Mouse (Mus musculus) hindbrain, embryonic 11.5 days (tissue): ENCODE results near the gene Ccdc96. TPM values are rescaled to one million over a fixed set of nuclear protein-coding genes. Genes with fewer than 3 reads are reported as not detected.

ENCODE experiments used
- ATAC-seq: fragments of 200-750 bp; cut with Nextera tagmentation; 2 replicates; pipeline ENCODE4 v1.8.0; 2017; ENCODE audit warnings: mild to moderate bottlenecking, moderate TSS enrichment, moderate library complexity; ENCODE audit not compliant: low FRiP score
- DNase-seq: peaks from one replicate; pipeline ENCODE4 v3.0.0-alpha.2; 2015; ENCODE audit warnings: low spot score
- H3K27ac ChIP-seq: fragments of 300-500 bp; sonication (generic); 2 replicates; pipeline ENCODE4 v1.5.1; 2014; ENCODE audit warnings: mild to moderate bottlenecking, low read depth, low read length
- H3K27me3 ChIP-seq: fragments of 300-500 bp; sonication (generic); 2 replicates; pipeline ENCODE4 v1.6.1; 2014; ENCODE audit warnings: mild to moderate bottlenecking, low read length, moderate library complexity, mixed read lengths; ENCODE audit not compliant: control insufficient read depth, insufficient read depth
- H3K36me3 ChIP-seq: fragments of 300-500 bp; sonication (generic); 2 replicates; pipeline ENCODE4 v1.6.1; 2014; ENCODE audit warnings: mild to moderate bottlenecking, low read length, moderate library complexity, mixed read lengths; ENCODE audit not compliant: control insufficient read depth, insufficient read depth
- H3K4me1 ChIP-seq: fragments of 300-500 bp; sonication (generic); replicated peaks from 2 replicates; pipeline ENCODE4 v1.6.1; 2014; ENCODE audit warnings: low read length, mixed read lengths; ENCODE audit not compliant: control insufficient read depth, insufficient read depth
- H3K4me2 ChIP-seq: fragments of 300-500 bp; sonication (generic); replicated peaks from 2 replicates; pipeline ENCODE4 v1.6.1; 2014; ENCODE audit warnings: mild to moderate bottlenecking, low read depth, low read length
- H3K4me3 ChIP-seq: fragments of 300-500 bp; sonication (generic); 2 replicates; pipeline ENCODE4 v1.5.1; 2014; ENCODE audit warnings: low read depth, low read length
- H3K9ac ChIP-seq: fragments of 300-500 bp; sonication (generic); 2 replicates; pipeline ENCODE4 v1.6.1; 2014; ENCODE audit warnings: low read depth, low read length
- H3K9me3 ChIP-seq: fragments of 300-500 bp; sonication (generic); 2 replicates; pipeline ENCODE4 v1.6.1; 2016; ENCODE audit warnings: low read length; ENCODE audit not compliant: control insufficient read depth
- WGBS: fragments of 180-500 bp; shearing (Covaris S2); extraction: QIAGEN DNeasy Blood & Tissue Kit; methylation state at CpG from one replicate; pipeline ENCODE4 v1.1.7; 2014; 5-methylcytosine and 5-hydroxymethylcytosine counted together
- polyA plus RNA-seq: library from polyadenylated mRNA; unstranded; fragments of >200 nt; fragmentation: Nextera tagmentation; extraction: Ambion mirVana; gene quantifications from 2 replicates; pipeline ENCODE4 v1.2.1, GENCODE M21; 2014

Gene Ccdc96
- polyA plus RNA-seq, 1 experiment from 2014 or later = 3.6 TPM

GRCm38 (mm10) chr5:36508351-36508750 is 24.0 kb downstream of the Ccdc96 start:
- ATAC-seq (no peak), DNase-seq (no peak)
- peaks cover 2% of the 10 kb centered on the region; the same call in 1 of the 2 replicates for H3K36me3 ChIP-seq
- no peak overlapping the region for H3K9ac ChIP-seq
- H3K4me1 ChIP-seq = no peaks in the 10 kb centered on the region
- H3K27me3 ChIP-seq = no peaks in the 10 kb centered on the region
- H3K9me3 ChIP-seq = no peaks in the 10 kb centered on the region
- H3K4me2 ChIP-seq = no peak overlapping the region
- H3K27ac ChIP-seq = no peak overlapping the region
- H3K4me3 ChIP-seq = no peak overlapping the region
- WGBS = 96% methylated on average over 10 of the region's 10 CpGs

- Histone ChIP-seq H3K36me3 (no peaks in the 10 kb centered on the region), H3K27me3 (no peaks in the 10 kb centered on the region), H3K9me3 (no peaks in the 10 kb centered on the region), H3K9ac (no peak overlapping the region), H3K4me3 (no peak overlapping the region), H3K4me1 (no peaks in the 10 kb centered on the region), H3K4me2 (no peak overlapping the region), H3K27ac (no peak overlapping the region)
- ATAC-seq (no peak), DNase-seq (no peak)
- 80% methylated on average over 2 of the region's 2 CpGs for WGBS
Measured at GRCm38 (mm10) chr5:36510956-36511355, 26.6 kb downstream of the Ccdc96 start.

- no peak for ATAC-seq
- Histone ChIP-seq H3K9ac (no peak overlapping the region), H3K4me1 (no peaks in the 10 kb centered on the region), H3K27me3 (no peaks in the 10 kb centered on the region), H3K27ac (no peak overlapping the region), H3K4me3 (no peak overlapping the region), H3K9me3 (no peaks in the 10 kb centered on the region), H3K36me3 (peaks cover 6% of the 10 kb centered on the region; the same call in 1 of the 2 replicates), H3K4me2 (no peak overlapping the region)
- no peak for DNase-seq
- WGBS = 100% methylated on average over 1 of the region's 1 CpGs
Measured at GRCm38 (mm10) chr5:36515126-36515525, 30.7 kb downstream of the Ccdc96 start.

- peaks cover 7% of the 10 kb centered on the region; the same call in 1 of the 2 replicates for H3K36me3 ChIP-seq
- H3K4me3 ChIP-seq = no peak overlapping the region
- no peak for ATAC-seq
- H3K4me1 ChIP-seq = no peaks in the 10 kb centered on the region
- DNase-seq = no peak
- no peaks in the 10 kb centered on the region for H3K27me3 ChIP-seq
- 87% methylated on average over 5 of the region's 5 CpGs for WGBS
- H3K9me3 ChIP-seq = no peaks in the 10 kb centered on the region
- no peak overlapping the region for H3K4me2 ChIP-seq
- no peak overlapping the region for H3K27ac ChIP-seq
- H3K9ac ChIP-seq = no peak overlapping the region
Measured at GRCm38 (mm10) chr5:36515558-36515957, 31.2 kb downstream of the Ccdc96 start.

GRCm38 (mm10) chr5:36517596-36517995 is 33.2 kb downstream of the Ccdc96 start:
- H3K27ac ChIP-seq = no peak overlapping the region
- H3K9ac ChIP-seq = no peak overlapping the region
- ATAC-seq (no peak), DNase-seq (no peak)
- H3K27me3 ChIP-seq = no peaks in the 10 kb centered on the region
- H3K4me3 ChIP-seq = no peak overlapping the region
- no peaks in the 10 kb centered on the region for H3K9me3 ChIP-seq
- 84% methylated on average over 3 of the region's 3 CpGs for WGBS
- no peaks in the 10 kb centered on the region for H3K4me1 ChIP-seq
- peaks cover 9% of the 10 kb centered on the region; the same call in 1 of the 2 replicates for H3K36me3 ChIP-seq
- no peak overlapping the region for H3K4me2 ChIP-seq

GRCm38 (mm10) chr5:36519751-36520150 is 35.4 kb downstream of the Ccdc96 start:
- Histone ChIP-seq H3K27ac (no peak overlapping the region), H3K9me3 (no peaks in the 10 kb centered on the region), H3K27me3 (no peaks in the 10 kb centered on the region), H3K4me2 (no peak overlapping the region), H3K9ac (no peak overlapping the region), H3K36me3 (peaks cover 9% of the 10 kb centered on the region; the same call in 1 of the 2 replicates), H3K4me3 (no peak overlapping the region), H3K4me1 (no peaks in the 10 kb centered on the region)
- 84% methylated on average over 3 of the region's 3 CpGs for WGBS
- ATAC-seq (no peak), DNase-seq (no peak)

- 86% methylated on average over 2 of the region's 2 CpGs for WGBS
- no peak overlapping the region for H3K4me3 ChIP-seq
- no peak overlapping the region for H3K4me2 ChIP-seq
- H3K9ac ChIP-seq = no peak overlapping the region
- DNase-seq (no peak), ATAC-seq (no peak)
- no peaks in the 10 kb centered on the region for H3K4me1 ChIP-seq
- H3K9me3 ChIP-seq = no peaks in the 10 kb centered on the region
- H3K36me3 ChIP-seq = peaks cover 9% of the 10 kb centered on the region; the same call in 1 of the 2 replicates
- no peaks in the 10 kb centered on the region for H3K27me3 ChIP-seq
- no peak overlapping the region for H3K27ac ChIP-seq
Measured at GRCm38 (mm10) chr5:36522782-36523181, 38.4 kb downstream of the Ccdc96 start.

GRCm38 (mm10) chr5:36523219-36523703 is 38.9 kb downstream of the Ccdc96 start:
- H3K4me3 ChIP-seq = no peak overlapping the region
- ATAC-seq (no peak), DNase-seq (no peak)
- H3K4me1 ChIP-seq = no peaks in the 10 kb centered on the region
- no peaks in the 10 kb centered on the region for H3K9me3 ChIP-seq
- H3K4me2 ChIP-seq = no peak overlapping the region
- WGBS = 86% methylated on average over 5 of the region's 5 CpGs
- H3K36me3 ChIP-seq = peaks cover 7% of the 10 kb centered on the region; the same call in 1 of the 2 replicates
- H3K27ac ChIP-seq = no peak overlapping the region
- no peaks in the 10 kb centered on the region for H3K27me3 ChIP-seq
- H3K9ac ChIP-seq = no peak overlapping the region

GRCm38 (mm10) chr5:36525216-36525615 is 40.8 kb downstream of the Ccdc96 start:
- H3K4me3 ChIP-seq = no peak overlapping the region
- no peaks in the 10 kb centered on the region for H3K27me3 ChIP-seq

More at GRCm38 (mm10) chr5:36525216-36525615, 40.8 kb downstream of the Ccdc96 start:
- no peak for ATAC-seq
- Histone ChIP-seq H3K27ac (no peak overlapping the region), H3K36me3 (peaks cover 4% of the 10 kb centered on the region; the same call in 1 of the 2 replicates), H3K9me3 (no peaks in the 10 kb centered on the region), H3K4me1 (no peaks in the 10 kb centered on the region; the same call in 1 of the 2 replicates), H3K4me2 (no peak overlapping the region), H3K9ac (no peak overlapping the region)
- DNase-seq = no peak
- 77% methylated on average over 2 of the region's 2 CpGs for WGBS
